Mouse (Mus musculus) c-Kit-positive CD71-positive TER-119-positive erythroid progenitor cells, embryonic 14.5 days (primary cell): ENCODE measurements around the gene Tmem106b.
A peak's percentile ranks its signal among the peaks of the same experiment; 100 is the strongest.

Experiments
- DNase-seq: peaks from one replicate; pipeline ENCODE4 v3.0.0-alpha.2; 2013; ENCODE audit warnings: low spot score

Tmem106b gene

GRCm38 (mm10) chr6:13069302-13070146 lies at the start of gene Tmem106b:
TSS of gene Tmem106b (plus strand) at chr6:13069759.
- DNase-seq, result peak; percentile 93

- no peak for DNase-seq
Measured at GRCm38 (mm10) chr6:13021245-13022100, 48.1 kb upstream of the Tmem106b start.

GRCm38 (mm10) chr6:13030558-13030957 lies 39.0 kb upstream of the Tmem106b start:
- no peak for DNase-seq

GRCm38 (mm10) chr6:13030961-13031360 lies 38.6 kb upstream of the Tmem106b start:
- no peak for DNase-seq

GRCm38 (mm10) chr6:13052408-13053200 lies 17.0 kb upstream of the Tmem106b start:
- DNase-seq, result no peak

GRCm38 (mm10) chr6:13061276-13062039 lies 8.1 kb upstream of the Tmem106b start:
- no peak for DNase-seq

GRCm38 (mm10) chr6:13062063-13062462 lies 7.5 kb upstream of the Tmem106b start:
- DNase-seq, result no peak

GRCm38 (mm10) chr6:13062691-13063255 lies 6.8 kb upstream of the Tmem106b start:
- no peak for DNase-seq

GRCm38 (mm10) chr6:13070147-13070425 lies 527 bp downstream of the Tmem106b start:
- DNase-seq, result no peak

GRCm38 (mm10) chr6:13070485-13070884 lies 926 bp downstream of the Tmem106b start:
- DNase-seq, result peak; percentile 22

- DNase-seq, result no peak
Measured at GRCm38 (mm10) chr6:13073036-13073435, 3.5 kb downstream of the Tmem106b start.

GRCm38 (mm10) chr6:13073876-13074275 lies 4.3 kb downstream of the Tmem106b start:
- no peak for DNase-seq

- no peak for DNase-seq
Measured at GRCm38 (mm10) chr6:13082881-13083280, 13.3 kb downstream of the Tmem106b start.

- DNase-seq, result no peak
Measured at GRCm38 (mm10) chr6:13096656-13097435, 27.3 kb downstream of the Tmem106b start.

GRCm38 (mm10) chr6:13100137-13100536 lies 30.6 kb downstream of the Tmem106b start:
- no peak for DNase-seq

- no peak for DNase-seq
Measured at GRCm38 (mm10) chr6:13108662-13109061, 39.1 kb downstream of the Tmem106b start.

GRCm38 (mm10) chr6:13137255-13137654 lies 67.7 kb downstream of the Tmem106b start:
- DNase-seq, result no peak
